Mouse (Mus musculus): ENCODE results near the gene Egfl7.

Egfl7 gene

DNA sequence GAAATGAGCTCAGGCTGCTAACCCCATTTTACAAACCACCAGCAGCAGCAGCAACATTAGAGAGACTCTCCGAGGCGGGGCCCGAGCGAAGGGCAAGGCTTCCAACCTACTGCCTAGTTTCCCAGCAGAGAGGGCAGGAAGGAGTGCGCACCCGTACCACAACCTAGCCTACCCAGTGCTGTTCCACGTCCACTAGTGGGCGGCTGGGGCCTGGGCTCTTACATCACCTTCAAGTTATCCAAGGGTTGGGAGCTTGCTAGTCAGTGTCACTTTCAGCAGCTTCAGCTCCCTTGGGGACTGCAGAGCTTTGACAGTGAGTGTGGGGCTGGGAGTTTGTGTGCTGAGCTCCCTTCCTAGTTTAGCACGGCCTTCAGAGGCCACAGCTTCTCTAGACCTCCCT, 8.4 kb upstream of the Egfl7 start:
- Histone ChIP-seq H3K4me3 (replicated peaks; ENCODE audit: low read length) (peak overlapping the region; percentile 39; the same call in 1 of the 2 replicates), H3K9me3 (ENCODE audit: low read length) (no peaks in the 10 kb centered on the region), H3K4me1 (replicated peaks; ENCODE audit: low read depth, low read length) (peaks cover 40% of the 10 kb centered on the region), H3K36me3 (ENCODE audit: insufficient read depth, low read length) (no peaks in the 10 kb centered on the region), H3K27me3 (ENCODE audit: insufficient read depth, low read length) (no peaks in the 10 kb centered on the region)
- TF ChIP-seq CTCF (conservative IDR thresholded peaks at IDR 0.05; ENCODE audit: low read length) = no peak
- no peak for TF ChIP-seq POU5F1 (IDR thresholded peaks at IDR 0.05; ENCODE audit: borderline replicate concordance, low read length)
- TF ChIP-seq NANOG (IDR thresholded peaks at IDR 0.05; ENCODE audit: borderline replicate concordance, low read length) = no peak

DNA sequence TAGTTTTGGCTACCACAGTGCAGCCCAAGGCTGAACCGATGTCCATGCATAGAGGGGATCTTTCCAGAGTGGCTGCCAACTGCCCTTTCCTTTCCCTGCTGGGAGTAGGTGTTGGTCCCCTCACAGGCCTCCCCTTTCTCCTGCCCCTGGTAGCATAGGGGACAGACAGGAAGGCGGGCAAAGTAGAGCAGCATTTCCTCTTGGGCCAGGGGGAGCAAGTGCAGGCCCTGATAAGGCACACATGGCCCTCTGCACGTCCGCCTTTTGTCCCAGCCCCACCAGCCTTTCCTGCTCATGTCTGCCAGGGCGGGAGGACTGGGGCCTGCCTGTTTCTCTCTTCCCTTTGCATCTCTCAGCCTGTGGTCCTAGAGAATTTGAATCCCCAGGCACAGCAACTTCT, 8.0 kb upstream of the Egfl7 start:
- H3K27me3 ChIP-seq (ENCODE audit: insufficient read depth, low read length) = no peaks in the 10 kb centered on the region
- peaks cover 44% of the 10 kb centered on the region for H3K4me1 ChIP-seq (replicated peaks; ENCODE audit: low read depth, low read length)
- TF ChIP-seq POU5F1 (IDR thresholded peaks at IDR 0.05; ENCODE audit: borderline replicate concordance, low read length) (no peak), CTCF (conservative IDR thresholded peaks at IDR 0.05; ENCODE audit: low read length) (no peak), NANOG (IDR thresholded peaks at IDR 0.05; ENCODE audit: borderline replicate concordance, low read length) (no peak)
- H3K4me3 ChIP-seq (replicated peaks; ENCODE audit: low read length) = peak overlapping the region; percentile 39
- H3K36me3 ChIP-seq (ENCODE audit: insufficient read depth, low read length) = no peaks in the 10 kb centered on the region
- no peaks in the 10 kb centered on the region for H3K9me3 ChIP-seq (ENCODE audit: low read length)

DNA sequence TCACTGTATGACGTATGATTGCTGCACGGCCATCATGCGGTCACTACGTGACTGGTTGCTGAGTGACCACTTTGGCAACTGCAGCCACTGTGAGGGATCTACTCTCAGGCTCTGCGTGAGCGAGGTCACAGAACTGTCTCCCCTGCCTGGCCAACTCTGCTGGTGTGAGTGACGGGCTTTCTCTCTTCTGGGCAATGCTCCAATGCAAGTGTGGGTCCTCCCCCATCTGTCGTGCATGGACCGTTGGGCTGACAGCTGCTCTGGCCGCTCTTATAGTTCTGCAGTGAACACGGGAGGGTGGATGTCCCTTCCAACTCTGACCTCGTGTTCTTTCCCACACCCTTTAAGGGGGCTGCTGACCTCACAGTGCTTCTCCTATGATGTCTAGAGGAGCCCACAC, 6.4 kb upstream of the Egfl7 start:
- Histone ChIP-seq H3K36me3 (ENCODE audit: insufficient read depth, low read length) (no peaks in the 10 kb centered on the region), H3K27me3 (ENCODE audit: insufficient read depth, low read length) (no peaks in the 10 kb centered on the region), H3K4me1 (replicated peaks; ENCODE audit: low read depth, low read length) (peaks cover 60% of the 10 kb centered on the region), H3K4me3 (replicated peaks; ENCODE audit: low read length) (no peak overlapping the region), H3K9me3 (ENCODE audit: low read length) (no peaks in the 10 kb centered on the region)
- TF ChIP-seq NANOG (IDR thresholded peaks at IDR 0.05; ENCODE audit: borderline replicate concordance, low read length) = no peak
- TF ChIP-seq POU5F1 (IDR thresholded peaks at IDR 0.05; ENCODE audit: borderline replicate concordance, low read length) = no peak
- TF ChIP-seq CTCF (conservative IDR thresholded peaks at IDR 0.05; ENCODE audit: low read length) = no peak

DNA sequence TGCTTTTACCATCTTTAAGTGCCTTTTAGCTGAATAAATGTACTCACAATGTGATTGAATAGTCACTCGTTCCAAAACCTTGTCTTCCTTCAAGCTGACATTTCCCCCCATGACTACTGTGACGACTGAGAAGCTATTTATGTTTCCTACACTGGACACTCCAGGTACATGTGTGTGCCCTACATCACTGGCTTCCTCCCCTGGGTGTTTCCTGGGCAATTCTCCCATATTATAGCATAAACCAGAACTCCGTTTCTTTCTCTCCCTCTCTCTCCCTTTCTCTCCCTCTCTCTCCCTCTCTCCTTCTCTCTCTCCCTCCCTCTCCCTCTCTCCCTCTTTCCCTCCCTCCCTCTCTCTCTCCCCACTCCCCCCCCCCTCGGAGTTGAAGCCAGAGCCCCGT, 6.0 kb upstream of the Egfl7 start:
- H3K27me3 ChIP-seq (ENCODE audit: insufficient read depth, low read length) = no peaks in the 10 kb centered on the region
- H3K36me3 ChIP-seq (ENCODE audit: insufficient read depth, low read length) = no peaks in the 10 kb centered on the region
- no peak overlapping the region for H3K4me3 ChIP-seq (replicated peaks; ENCODE audit: low read length)
- H3K4me1 ChIP-seq (replicated peaks; ENCODE audit: low read depth, low read length) = peaks cover 64% of the 10 kb centered on the region
- TF ChIP-seq POU5F1 (IDR thresholded peaks at IDR 0.05; ENCODE audit: borderline replicate concordance, low read length) (no peak), NANOG (IDR thresholded peaks at IDR 0.05; ENCODE audit: borderline replicate concordance, low read length) (no peak), CTCF (conservative IDR thresholded peaks at IDR 0.05; ENCODE audit: low read length) (no peak)
- H3K9me3 ChIP-seq (ENCODE audit: low read length) = no peaks in the 10 kb centered on the region

DNA sequence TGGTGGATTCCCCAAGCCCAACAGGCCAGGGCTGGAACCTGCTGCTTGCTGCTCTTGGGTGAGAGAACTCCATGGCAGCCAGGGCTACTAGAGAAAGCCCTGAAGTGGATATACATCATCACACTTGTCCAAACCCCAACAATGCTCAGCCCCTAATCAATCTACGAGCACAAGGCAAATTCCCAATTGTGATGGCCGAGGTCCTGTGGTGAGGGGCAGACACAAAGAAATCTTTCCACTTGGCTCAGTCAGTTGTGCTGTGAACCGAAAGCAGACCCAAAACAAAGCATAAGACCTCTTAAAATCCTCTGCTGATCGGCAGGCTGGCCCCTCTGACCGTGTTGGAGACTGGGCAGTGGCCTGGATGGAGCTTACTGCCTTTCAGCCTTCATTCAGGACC, 5.0 kb upstream of the Egfl7 start:
- TF ChIP-seq POU5F1 (IDR thresholded peaks at IDR 0.05; ENCODE audit: borderline replicate concordance, low read length) (no peak), NANOG (IDR thresholded peaks at IDR 0.05; ENCODE audit: borderline replicate concordance, low read length) (no peak), CTCF (conservative IDR thresholded peaks at IDR 0.05; ENCODE audit: low read length) (no peak)
- Histone ChIP-seq H3K36me3 (ENCODE audit: insufficient read depth, low read length) (no peaks in the 10 kb centered on the region), H3K4me1 (replicated peaks; ENCODE audit: low read depth, low read length) (peaks cover 62% of the 10 kb centered on the region), H3K4me3 (replicated peaks; ENCODE audit: low read length) (no peak overlapping the region), H3K27me3 (ENCODE audit: insufficient read depth, low read length) (no peaks in the 10 kb centered on the region), H3K9me3 (ENCODE audit: low read length) (no peaks in the 10 kb centered on the region)

DNA sequence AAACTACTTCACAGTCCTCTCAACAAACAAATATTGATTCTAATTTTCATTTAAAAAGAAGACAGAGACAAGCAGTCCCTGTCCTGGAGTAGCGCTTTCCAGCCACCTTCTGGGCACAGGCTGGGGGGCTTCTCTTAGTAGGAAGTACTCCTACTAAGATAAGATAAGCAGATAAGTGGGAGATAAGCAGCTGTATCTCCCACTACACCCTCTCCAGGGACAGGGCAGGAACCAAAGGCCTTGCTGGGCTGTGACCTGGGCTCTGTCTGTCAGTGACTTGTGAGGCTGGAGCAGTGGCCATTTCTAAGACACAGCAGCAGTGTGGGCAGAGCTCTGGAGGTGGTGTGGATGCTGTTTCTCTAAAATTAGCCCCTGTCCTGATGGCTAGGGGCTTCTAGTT, 4.4 kb upstream of the Egfl7 start:
- peaks cover 57% of the 10 kb centered on the region for H3K4me1 ChIP-seq (replicated peaks; ENCODE audit: low read depth, low read length)
- no peaks in the 10 kb centered on the region for H3K36me3 ChIP-seq (ENCODE audit: insufficient read depth, low read length)
- TF ChIP-seq CTCF (conservative IDR thresholded peaks at IDR 0.05; ENCODE audit: low read length) = no peak
- no peak for TF ChIP-seq POU5F1 (IDR thresholded peaks at IDR 0.05; ENCODE audit: borderline replicate concordance, low read length)
- no peak for TF ChIP-seq NANOG (IDR thresholded peaks at IDR 0.05; ENCODE audit: borderline replicate concordance, low read length)
- H3K4me3 ChIP-seq (replicated peaks; ENCODE audit: low read length) = no peak overlapping the region
- H3K9me3 ChIP-seq (ENCODE audit: low read length) = no peaks in the 10 kb centered on the region
- no peaks in the 10 kb centered on the region for H3K27me3 ChIP-seq (ENCODE audit: insufficient read depth, low read length)

DNA sequence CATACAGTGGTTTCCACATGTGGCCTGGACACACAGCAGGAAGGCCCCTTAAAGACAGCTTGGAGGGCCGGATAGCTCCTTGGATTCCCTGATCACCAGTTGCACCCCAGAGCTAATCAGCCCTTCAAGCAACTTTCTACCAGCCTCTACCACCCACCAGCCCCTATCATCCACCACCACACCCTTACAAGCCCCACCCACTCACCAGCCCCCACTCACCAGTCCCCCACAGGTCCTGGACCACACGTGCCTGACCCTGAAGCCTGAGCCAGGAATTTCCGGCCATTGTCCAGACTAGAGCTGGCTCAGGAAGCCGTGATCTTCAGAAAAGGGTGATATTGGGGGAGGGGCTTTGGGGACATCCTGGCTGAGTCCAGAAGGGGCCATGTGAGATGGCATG, 3.9 kb upstream of the Egfl7 start:
- Histone ChIP-seq H3K4me3 (replicated peaks; ENCODE audit: low read length) (no peak overlapping the region; the same call in 1 of the 2 replicates), H3K36me3 (ENCODE audit: insufficient read depth, low read length) (no peaks in the 10 kb centered on the region), H3K9me3 (ENCODE audit: low read length) (no peaks in the 10 kb centered on the region), H3K4me1 (replicated peaks; ENCODE audit: low read depth, low read length) (peaks cover 52% of the 10 kb centered on the region), H3K27me3 (ENCODE audit: insufficient read depth, low read length) (no peaks in the 10 kb centered on the region)
- TF ChIP-seq POU5F1 (IDR thresholded peaks at IDR 0.05; ENCODE audit: borderline replicate concordance, low read length) (no peak), NANOG (IDR thresholded peaks at IDR 0.05; ENCODE audit: borderline replicate concordance, low read length) (no peak), CTCF (conservative IDR thresholded peaks at IDR 0.05; ENCODE audit: low read length) (no peak)

DNA sequence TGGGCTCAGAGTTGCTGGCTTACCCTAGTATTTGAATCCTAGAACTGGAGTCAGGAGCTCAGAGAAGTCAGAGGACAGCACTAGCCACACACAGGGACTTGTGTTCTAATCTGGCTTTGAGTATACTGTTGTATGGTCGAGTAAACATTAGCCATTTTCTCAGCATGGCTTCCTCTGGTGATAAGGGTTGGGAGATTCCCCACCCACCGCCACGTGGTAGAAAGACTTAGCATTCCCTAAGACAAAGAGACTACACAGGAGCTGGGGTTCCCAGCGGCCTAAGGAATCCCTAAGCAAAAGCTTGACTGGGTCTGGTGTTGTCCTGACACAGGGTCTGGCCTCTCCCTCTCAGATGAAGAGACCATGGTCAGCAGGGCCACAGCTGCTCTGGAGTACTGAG, 3.4 kb upstream of the Egfl7 start:
- H3K9me3 ChIP-seq (ENCODE audit: low read length) = no peaks in the 10 kb centered on the region
- no peak for TF ChIP-seq POU5F1 (IDR thresholded peaks at IDR 0.05; ENCODE audit: borderline replicate concordance, low read length)
- no peak for TF ChIP-seq CTCF (conservative IDR thresholded peaks at IDR 0.05; ENCODE audit: low read length)
- no peaks in the 10 kb centered on the region for H3K27me3 ChIP-seq (ENCODE audit: insufficient read depth, low read length)
- H3K4me3 ChIP-seq (replicated peaks; ENCODE audit: low read length) = no peak overlapping the region; the same call in 1 of the 2 replicates
- peaks cover 48% of the 10 kb centered on the region for H3K4me1 ChIP-seq (replicated peaks; ENCODE audit: low read depth, low read length)
- H3K36me3 ChIP-seq (ENCODE audit: insufficient read depth, low read length) = no peaks in the 10 kb centered on the region

DNA sequence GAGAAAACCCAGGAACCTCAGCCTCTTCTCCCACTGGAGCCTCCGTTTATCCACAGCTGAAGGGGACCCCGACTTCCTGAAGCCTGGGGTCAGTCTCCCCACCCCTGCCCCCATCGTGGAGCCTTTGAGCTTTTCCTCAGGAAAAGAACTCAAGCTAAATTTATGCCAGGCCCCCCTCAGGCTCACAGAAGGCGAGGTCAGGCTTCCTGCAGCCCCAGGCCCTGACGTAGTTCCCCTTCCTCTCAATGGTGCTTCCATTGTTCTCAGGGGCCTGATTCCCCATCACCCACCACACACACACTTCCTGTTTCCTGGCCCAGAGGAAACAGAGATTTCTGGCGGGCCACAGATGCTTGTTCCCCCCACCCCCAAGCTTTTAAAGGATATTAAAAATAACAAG, 1.4 kb upstream of the Egfl7 start:
- peak overlapping the region; percentile 23; the same call in 1 of the 2 replicates for H3K4me3 ChIP-seq (replicated peaks; ENCODE audit: low read length)
- TF ChIP-seq CTCF (conservative IDR thresholded peaks at IDR 0.05; ENCODE audit: low read length) (no peak), NANOG (IDR thresholded peaks at IDR 0.05; ENCODE audit: borderline replicate concordance, low read length) (no peak), POU5F1 (IDR thresholded peaks at IDR 0.05; ENCODE audit: borderline replicate concordance, low read length) (no peak)
- H3K27me3 ChIP-seq (ENCODE audit: insufficient read depth, low read length) = no peaks in the 10 kb centered on the region
- H3K4me1 ChIP-seq (replicated peaks; ENCODE audit: low read depth, low read length) = peaks cover 58% of the 10 kb centered on the region
- no peaks in the 10 kb centered on the region for H3K9me3 ChIP-seq (ENCODE audit: low read length)
- H3K36me3 ChIP-seq (ENCODE audit: insufficient read depth, low read length) = no peaks in the 10 kb centered on the region

Measured in E14TG2a.4 (cell line).